Comparison of ENCODE assay signal across 9 mouse cellular contexts in the genomic region with DNA sequence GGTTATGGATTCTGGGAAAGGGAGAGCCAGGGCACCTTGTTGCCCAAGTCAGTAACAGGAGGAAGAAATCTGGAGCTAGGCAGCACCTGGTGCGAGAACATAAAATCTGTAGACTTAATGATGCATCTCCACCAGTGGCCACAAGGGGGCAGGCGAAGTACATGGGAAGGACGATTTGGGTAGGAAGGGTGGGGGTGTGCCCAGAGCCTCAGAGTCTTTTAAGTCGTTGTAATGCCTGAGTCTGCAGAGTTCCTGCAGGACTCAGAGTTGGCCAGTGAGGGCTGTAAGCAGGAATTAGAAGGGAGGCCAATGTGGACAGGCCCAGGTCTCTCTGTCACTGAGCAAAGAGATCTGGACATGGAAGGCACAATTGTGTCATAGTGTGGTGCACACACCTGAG. TPM values are rescaled to one million over a fixed set of nuclear protein-coding genes. Genes with fewer than 3 reads are reported as not detected.
DNase-seq lines count a peak whose midpoint lies in the region; ATAC-seq and TF ChIP-seq lines count a peak whose summit lies in the region.
"Had no signal": no experiment of that assay in that cellular context is flagged by ENCODE, and none has a peak within 500 bp of the region (broad histone marks: within the 10 kb centered on the region; RNA-seq: fewer than 3 reads in every experiment).

No protein-coding gene starts in this region.

- no peaks in the 10 kb centered on the region for H3K9me3 ChIP-seq in CH12.LX (replicated peaks; ENCODE audit: low read length)
- no peaks in the 10 kb centered on the region for H3K9me3 ChIP-seq in lung, embryonic 16.5 days (ENCODE audit: control insufficient read depth, low read length)
- H3K9me3 ChIP-seq: heart, embryonic 13.5 days had no signal

- TF ChIP-seq RAD21 in CH12.LX (IDR thresholded peaks at IDR 0.05; ENCODE audit: low read depth, low read length): peak; percentile 99

- intact Hi-C loops in heart, postnatal 14 days (cut with DNase I): loop anchor here (1.0 kb wide), 2 partner anchors 88 to 174 kb away; no protein-coding TSS in a partner anchor

- no peak for TF ChIP-seq POLR2A in CH12.LX (IDR thresholded peaks at IDR 0.05; ENCODE audit: low read depth, low read length)

- peaks cover 0 to 18% of the 10 kb centered on the region in 2 experiments; a peak in 2 of 4 replicates for H3K4me1 ChIP-seq in CH12.LX (ENCODE audit: control insufficient read depth in 1 of 2, insufficient read depth in 2 of 2)
- no peaks in the 10 kb centered on the region for H3K4me1 ChIP-seq in lung, embryonic 16.5 days (replicated peaks; ENCODE audit: control insufficient read depth, insufficient read depth, low read length)
- H3K4me1 ChIP-seq: heart, embryonic 13.5 days had no signal

- in situ Hi-C loops in CH12.LX (cut with MboI; ENCODE audit: low pct_ligation_motif_present, low pct_unique_long_range_greater_than_20kb, low sequenced_read_pairs): no loop called here

- H3K79me2 ChIP-seq in CH12.LX (replicated peaks; ENCODE audit: control insufficient read depth, extremely low read depth, insufficient read depth, poor library complexity, severe bottlenecking): no peaks in the 10 kb centered on the region

- ATAC-seq in erythroblast, adult 5-6 weeks (replicated peaks; ENCODE audit: low FRiP score, poor library complexity, severe bottlenecking): peak; percentile 52; the same call in 1 of the 2 replicates
- peak; percentile 59; the same call in 1 of the 2 replicates for ATAC-seq in lung, embryonic 16.5 days (ENCODE audit: low read depth)

- H3K4me3 ChIP-seq in CH12.LX (replicated peaks in 1 of 3; ENCODE audit: low read depth in 2 of 3, low read length in 2 of 3, poor library complexity in 1 of 3): no peak overlapping the region
- H3K4me3 ChIP-seq in lung, embryonic 16.5 days (ENCODE audit: low read length): no peak overlapping the region
- H3K4me3 ChIP-seq: heart, embryonic 13.5 days had no signal

- DNase-seq in CH12.LX (ENCODE audit: extremely low read depth): peak; percentile 83
- DNase-seq in brain, adult 2 months (ENCODE audit: low read depth, low spot score): peak; percentile 95
- peak; percentile 85 to 91 for DNase-seq in heart, postnatal 14 days
- DNase-seq in kidney, postnatal 4 days: peak; percentile 94 to 95
- DNase-seq in ovary, postnatal 14 days (ENCODE audit: low spot score): peak; percentile 85
- peak; percentile 58 to 86 for DNase-seq in thymus, postnatal 10 days (ENCODE audit: low spot score in 2 of 2)

- dilution Hi-C loops in CH12.LX (cut with MboI; ENCODE audit: extremely low pct_ligation_motif_present, extremely low pct_unique_long_range_greater_than_20kb, low sequenced_read_pairs): no loop called here

- no peak overlapping the region for H3K4me2 ChIP-seq in CH12.LX (ENCODE audit: insufficient read depth, low read depth, poor library complexity, severe bottlenecking)
- H3K4me2 ChIP-seq in lung, embryonic 16.5 days (ENCODE audit: low read depth, low read length): no peak overlapping the region
- H3K4me2 ChIP-seq: heart, embryonic 13.5 days had no signal

- H3K36me3 ChIP-seq in CH12.LX (replicated peaks in 1 of 2; ENCODE audit: control insufficient read depth in 1 of 2, insufficient read depth in 1 of 2, low read length in 1 of 2): no peaks in the 10 kb centered on the region
- H3K36me3 ChIP-seq in lung, embryonic 16.5 days (ENCODE audit: control insufficient read depth, insufficient read depth, low read length): no peaks in the 10 kb centered on the region
- H3K36me3 ChIP-seq: heart, embryonic 13.5 days had no signal

- TF ChIP-seq CTCF in CH12.LX (conservative IDR thresholded peaks at IDR 0.05 in 1 of 2, IDR thresholded peaks at IDR 0.05 in 1 of 2; ENCODE audit: low read depth in 2 of 2, low read length in 2 of 2): peak; percentile 87 to 99

- no peak overlapping the region for H3K27ac ChIP-seq in CH12.LX (ENCODE audit: insufficient read depth, low read depth)
- H3K27ac ChIP-seq in lung, embryonic 16.5 days (ENCODE audit: low read length): no peak overlapping the region
- H3K27ac ChIP-seq: heart, embryonic 13.5 days had no signal

- H3K9ac ChIP-seq in CH12.LX (ENCODE audit: insufficient read depth, low read depth): no peak overlapping the region
- no peak overlapping the region for H3K9ac ChIP-seq in lung, embryonic 16.5 days (ENCODE audit: low read length)
- H3K9ac ChIP-seq: heart, embryonic 13.5 days had no signal

- TF ChIP-seq EP300 in CH12.LX (IDR thresholded peaks at IDR 0.05; ENCODE audit: low read length): no peak

- WGBS in lung, embryonic 16.5 days: 0% methylated on average over 4 of the region's 4 CpGs

- peaks cover 75% of the 10 kb centered on the region for H3K27me3 ChIP-seq in CH12.LX (replicated peaks)
- H3K27me3 ChIP-seq in lung, embryonic 16.5 days (ENCODE audit: control insufficient read depth, insufficient read depth, low read depth, low read length): peaks cover 14% of the 10 kb centered on the region

TF ChIP-seq in CH12.LX, 34 proteins besides CTCF, POLR2A, EP300 and RAD21:
- TF ChIP-seq MAX (IDR thresholded peaks at IDR 0.05; ENCODE audit: low read length): 0 out of 2 replicates have a peak, but pooled peaks have one; percentile 32
- TF ChIP-seq ZKSCAN1 (IDR thresholded peaks at IDR 0.05; ENCODE audit: borderline replicate concordance, low read depth, low read length): no peak
- TF ChIP-seq ELF1 (IDR thresholded peaks at IDR 0.05; ENCODE audit: low read depth, low read length): 0 out of 2 replicates have a peak, but pooled peaks have one; percentile 37
- TF ChIP-seq SMC3 (IDR thresholded peaks at IDR 0.05; ENCODE audit: low read depth, low read length): peak; percentile 92
- peak; percentile 39; the same call in 1 of the 2 replicates for TF ChIP-seq CHD2 (IDR thresholded peaks at IDR 0.05; ENCODE audit: low read length)
- TF ChIP-seq E2F4 (IDR thresholded peaks at IDR 0.05; ENCODE audit: insufficient replicate concordance, low read depth, low read length): 0 out of 2 replicates have a peak, but pooled peaks have one; percentile 53
- 0 out of 2 replicates have a peak, but pooled peaks have one; percentile 28 for TF ChIP-seq MXI1 (IDR thresholded peaks at IDR 0.05; ENCODE audit: low read depth, low read length)
- peak; percentile 52; the same call in 1 of the 2 replicates for TF ChIP-seq SIN3A (IDR thresholded peaks at IDR 0.05; ENCODE audit: low read length)
- 0 out of 2 replicates have a peak, but pooled peaks have one; percentile 28 for TF ChIP-seq BHLHE40 (IDR thresholded peaks at IDR 0.05; ENCODE audit: low read depth, low read length)
- TF ChIP-seq PAX5 (IDR thresholded peaks at IDR 0.05; ENCODE audit: low read length): no peak
- no peak for TF ChIP-seq NRF1 (IDR thresholded peaks at IDR 0.05; ENCODE audit: low read depth, low read length)
- peak; percentile 55; the same call in 1 of the 2 replicates for TF ChIP-seq NELFE (IDR thresholded peaks at IDR 0.05; ENCODE audit: low read depth, low read length)
- peak; percentile 96 for TF ChIP-seq MAZ (IDR thresholded peaks at IDR 0.05; ENCODE audit: low read depth, low read length)
- TF ChIP-seq IRF4 (IDR thresholded peaks at IDR 0.05; ENCODE audit: low read depth, low read length): 0 out of 2 replicates have a peak, but pooled peaks have one; percentile 28
- peak; percentile 88 for TF ChIP-seq ZC3H11A (IDR thresholded peaks at IDR 0.05; ENCODE audit: low read depth, low read length)
- no peak for TF ChIP-seq JUND (conservative IDR thresholded peaks at IDR 0.05; ENCODE audit: low read depth, low read length)

RNA-seq across cellular contexts. Expression of gene Slc22a12, which starts 53.8 kb away (rescaled TPM):
- total RNA-seq in CH12.LX (2012; rRNA removed): 0.17 TPM in 1 of 2 replicates, not detected in the other
- 0.24 and 0.94 TPM in 2 replicates for total RNA-seq in CH12.LX (2014; rRNA removed)
- polyA plus RNA-seq in CH12.LX (2012; ENCODE audit: insufficient read length, low read depth): 1.2 and 2.1 TPM in 2 replicates
- not detected in 2 replicates for total RNA-seq in erythroblast, adult 5-6 weeks (2015; ENCODE audit: low replicate concordance)
- not detected in 2 replicates for total RNA-seq in erythroblast, adult 5-6 weeks (2017; ENCODE audit: low replicate concordance)
- not detected for total RNA-seq in heart, postnatal 14 days (2021)
- polyA plus RNA-seq in lung, embryonic 16.5 days (2015; fragmentation: Nextera tagmentation; extraction: Ambion mirVana): not detected in 2 replicates
- polyA plus RNA-seq: heart, embryonic 13.5 days had no signal
